Mouse (Mus musculus) adrenal gland, postnatal 14 days (tissue): ENCODE measurements around the gene Ppm1m. TPM values are rescaled to one million over a fixed set of nuclear protein-coding genes. Genes with fewer than 3 reads are reported as not detected.

ENCODE experiments used
- DNase-seq: peaks from one replicate; pipeline ENCODE4 v3.0.0; 2021; ENCODE audit warnings: mixed read lengths
- total RNA-seq: library from RNA; stranded (reverse); gene quantifications from 2 replicates; pipeline ENCODE4 v1.2.3, GENCODE M21; 2021

The Ppm1m gene
- total RNA-seq, 1 experiment from 2014 or later: 136 TPM

DNA sequence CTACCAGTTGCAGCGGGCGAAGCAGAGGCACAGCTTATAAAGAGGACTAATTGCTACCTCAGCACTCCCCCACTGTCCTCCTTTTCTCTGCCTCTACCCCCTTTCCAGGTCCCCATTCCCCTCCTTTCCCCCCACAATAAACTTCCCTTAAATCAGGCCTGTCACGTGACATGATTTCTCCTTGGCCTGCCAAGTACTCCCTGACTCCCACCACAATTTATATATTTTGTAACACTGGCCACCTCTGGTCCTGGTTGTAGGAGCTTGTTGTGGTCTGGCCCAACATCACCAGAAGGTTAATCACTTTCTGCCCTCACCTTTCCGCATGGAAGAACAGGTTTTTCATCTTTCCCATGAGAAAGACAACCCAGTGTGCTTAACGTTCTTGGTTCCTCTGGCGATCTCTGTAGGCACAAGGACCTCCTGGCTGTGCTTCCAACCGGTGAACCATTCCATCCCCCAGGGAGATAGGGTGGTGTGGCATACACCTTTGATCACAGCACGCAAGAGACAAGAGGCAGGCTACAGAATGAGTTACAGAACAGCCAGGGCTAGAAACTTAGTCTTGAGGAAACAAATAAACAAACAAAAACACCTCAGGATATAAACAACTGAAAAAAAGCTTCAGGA is 21.5 kb upstream of the Ppm1m start:
- DNase-seq: no peak

DNA sequence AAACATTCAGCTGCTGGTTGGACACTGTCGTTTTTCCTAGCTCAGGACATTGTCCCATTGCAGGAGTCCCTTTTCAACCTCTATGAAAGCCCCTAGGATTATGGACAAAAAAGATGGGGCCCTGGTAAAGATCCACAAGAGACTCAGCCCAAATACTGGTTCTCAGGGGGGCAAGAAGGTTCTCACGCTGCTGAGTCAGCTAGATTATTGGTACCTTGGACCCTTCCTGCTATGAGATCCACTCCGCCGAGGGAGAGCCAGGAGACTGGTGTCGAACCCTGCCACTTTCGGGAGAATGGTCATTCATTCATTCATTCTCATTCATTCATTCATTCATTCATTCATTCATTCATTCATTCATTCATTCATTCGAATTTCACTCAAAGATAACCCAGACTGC is 17.4 kb upstream of the Ppm1m start:
- no peak for DNase-seq

DNA sequence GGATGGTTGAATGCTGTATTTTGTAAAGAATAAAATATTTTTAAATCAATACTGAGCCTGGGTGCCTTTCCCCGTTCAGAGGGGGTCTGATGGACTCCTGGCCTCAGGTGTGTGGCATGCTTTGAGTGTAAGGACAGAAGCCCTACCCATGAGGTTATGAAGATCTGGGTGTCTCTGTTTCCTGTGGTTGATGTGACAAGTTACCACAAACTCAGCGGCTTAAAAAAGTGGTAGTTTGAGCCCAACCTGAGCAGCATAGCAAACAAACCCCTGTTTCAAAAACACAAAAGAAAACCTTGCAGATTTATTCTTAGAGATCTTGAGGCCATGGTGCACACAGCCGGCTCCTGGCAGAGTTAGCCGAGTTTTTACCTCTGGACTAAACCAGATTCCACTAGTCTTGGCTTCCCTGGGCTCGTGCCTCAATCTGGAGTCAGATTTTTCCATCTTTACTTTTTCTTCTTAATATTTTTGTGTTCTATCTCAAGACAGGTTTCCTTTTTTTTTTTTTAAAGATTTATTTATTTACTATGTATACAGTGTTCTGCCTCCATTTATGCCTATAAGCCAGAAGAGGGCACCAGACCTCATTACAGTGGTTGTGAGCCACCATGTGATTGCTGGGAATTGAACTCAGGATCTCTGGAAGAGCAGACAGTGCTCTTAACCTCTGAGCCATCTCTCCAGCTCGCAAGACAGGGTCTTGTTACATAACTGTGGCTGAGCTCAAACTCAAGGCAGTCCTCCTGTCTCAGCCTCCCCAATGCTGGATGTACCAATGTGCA is 16.0 kb upstream of the Ppm1m start:
- no peak for DNase-seq

DNA sequence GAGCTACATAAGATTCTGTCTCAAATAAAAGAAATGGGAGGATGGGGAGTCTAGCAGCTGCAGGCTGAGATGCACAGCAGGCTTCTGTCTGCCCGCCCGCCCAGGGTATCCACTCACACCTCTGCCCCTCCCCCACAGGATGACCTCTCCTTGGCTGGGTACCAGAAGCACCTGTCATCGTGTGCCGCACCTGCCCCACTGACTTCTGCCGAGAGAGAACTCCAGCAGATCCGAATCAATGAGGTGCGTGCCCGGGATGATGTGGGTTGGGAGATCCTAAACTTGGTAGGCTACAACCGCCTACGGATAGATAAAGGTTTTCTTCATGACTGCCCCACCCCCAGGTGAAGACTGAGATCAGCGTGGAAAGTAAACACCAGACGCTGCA is 13.0 kb upstream of the Ppm1m start:
- DNase-seq: peak; percentile 20

DNA sequence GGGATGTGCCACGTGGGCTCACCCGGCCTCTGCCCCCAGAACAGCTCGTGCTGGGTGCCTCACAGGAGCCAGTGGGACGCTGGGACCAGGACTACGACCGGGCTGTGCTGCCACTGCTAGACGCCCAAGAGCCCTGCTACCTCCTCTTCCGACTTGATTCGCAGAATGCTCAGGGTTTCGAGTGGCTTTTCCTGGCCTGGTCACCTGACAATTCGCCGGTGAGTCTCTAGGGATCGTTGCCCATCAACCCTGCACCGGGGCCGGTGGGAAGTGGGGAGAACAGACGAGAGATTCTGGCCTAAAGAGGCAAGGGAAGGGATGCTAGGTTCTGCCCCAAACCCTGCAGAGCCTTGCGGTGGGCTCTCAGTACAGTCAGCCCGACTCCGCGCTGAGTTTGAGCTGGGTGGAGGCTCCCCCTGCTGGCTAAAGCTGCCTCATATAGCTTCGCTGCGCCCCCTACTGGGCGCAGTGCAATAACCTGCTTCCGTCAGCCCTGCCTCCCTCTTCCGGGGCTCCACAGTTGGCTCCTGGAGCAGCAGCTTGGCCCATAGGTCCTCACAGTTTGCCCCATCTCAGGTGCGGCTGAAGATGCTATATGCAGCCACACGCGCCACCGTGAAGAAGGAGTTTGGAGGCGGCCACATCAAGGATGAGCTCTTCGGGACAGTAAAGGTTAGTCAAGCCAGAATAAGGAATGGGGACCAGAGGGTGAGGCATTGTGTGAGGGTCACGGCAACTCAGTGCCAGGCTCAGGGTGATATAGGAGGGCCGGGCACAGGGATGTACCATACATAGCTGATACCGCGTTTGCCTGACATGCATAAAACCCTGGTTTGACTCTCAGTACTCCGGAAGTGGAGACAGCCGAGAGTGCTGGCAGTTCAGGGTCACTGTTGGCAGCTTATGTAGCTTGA is 12.4 kb upstream of the Ppm1m start:
- DNase-seq: peak; percentile 94

DNA sequence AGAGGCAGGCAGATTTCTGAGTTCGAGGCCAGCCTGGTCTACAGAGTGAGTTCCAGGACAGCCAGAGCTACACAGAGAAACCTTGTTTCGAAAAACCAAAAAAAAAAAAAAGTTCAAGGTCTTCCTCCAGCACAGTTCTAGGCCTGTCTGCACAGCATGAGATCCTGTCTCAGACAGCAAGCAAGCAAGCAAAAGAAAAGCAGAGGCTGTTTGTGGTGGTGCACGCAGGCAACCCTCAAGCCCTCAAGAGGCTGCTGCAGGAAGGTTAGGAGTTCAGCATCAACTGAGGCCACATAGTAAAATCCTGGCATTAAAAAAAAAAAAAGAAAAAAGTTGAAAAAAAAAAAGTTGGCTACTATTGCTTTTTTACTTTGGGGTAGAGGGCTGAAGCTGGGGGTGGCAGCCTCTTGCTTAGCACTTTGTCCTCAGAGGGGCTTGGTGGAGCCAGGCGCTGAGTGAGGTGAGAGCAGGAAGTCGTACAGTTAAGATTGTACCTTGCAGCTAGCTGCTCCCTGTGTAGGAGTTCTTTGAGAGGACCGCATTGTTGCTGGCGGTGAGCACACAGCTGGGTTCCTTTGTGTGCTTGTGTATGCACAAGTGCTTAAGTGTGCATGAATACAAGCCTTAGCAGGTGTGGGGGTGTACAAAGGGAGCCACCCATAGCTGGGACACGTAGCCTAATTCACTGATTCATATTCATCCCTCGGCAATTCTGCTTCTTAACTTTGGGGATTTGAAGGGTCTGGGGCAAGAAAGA is 11.5 kb upstream of the Ppm1m start:
- DNase-seq: no peak

DNA sequence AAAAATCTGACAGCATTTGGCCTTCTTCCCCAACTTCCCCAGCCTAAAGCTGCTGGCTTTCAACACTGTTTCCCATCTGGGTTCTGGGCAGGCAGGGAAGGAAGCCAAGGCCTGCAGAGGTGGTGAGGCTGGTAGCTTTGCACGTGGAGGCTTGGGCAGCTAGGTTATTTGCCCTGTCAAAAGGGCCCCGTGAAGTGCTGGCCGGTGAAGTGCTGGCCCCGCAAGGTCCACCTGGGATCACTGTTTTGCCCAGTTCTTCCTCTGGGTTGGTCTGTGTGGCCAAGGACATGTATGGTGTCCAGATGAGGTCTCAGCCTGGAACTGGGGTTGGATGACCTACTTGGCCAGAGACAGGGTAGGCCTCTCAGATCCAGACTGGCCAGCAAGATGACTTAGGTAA is 10.4 kb upstream of the Ppm1m start:
- peak; percentile 56 for DNase-seq

DNA sequence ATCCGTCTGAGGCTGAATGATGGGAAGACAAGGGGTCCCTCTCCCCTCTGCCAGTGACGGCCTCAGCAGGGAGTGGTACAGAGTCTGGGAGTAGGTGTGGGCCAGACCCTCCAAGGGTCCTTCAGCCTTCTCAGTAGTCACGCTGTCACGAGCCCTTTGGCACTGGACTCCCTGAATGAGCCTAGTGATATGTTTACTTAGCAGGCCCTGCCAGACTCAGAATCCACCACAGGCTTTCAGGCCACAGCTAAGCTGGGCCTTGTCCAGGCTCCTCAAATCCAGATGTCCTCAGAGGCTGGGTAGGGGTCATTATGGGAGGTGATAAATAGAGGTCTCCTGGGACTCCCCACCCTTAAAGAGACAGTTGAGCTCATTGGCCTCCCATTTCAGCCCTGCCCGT is 8.6 kb upstream of the Ppm1m start:
- no peak for DNase-seq

DNA sequence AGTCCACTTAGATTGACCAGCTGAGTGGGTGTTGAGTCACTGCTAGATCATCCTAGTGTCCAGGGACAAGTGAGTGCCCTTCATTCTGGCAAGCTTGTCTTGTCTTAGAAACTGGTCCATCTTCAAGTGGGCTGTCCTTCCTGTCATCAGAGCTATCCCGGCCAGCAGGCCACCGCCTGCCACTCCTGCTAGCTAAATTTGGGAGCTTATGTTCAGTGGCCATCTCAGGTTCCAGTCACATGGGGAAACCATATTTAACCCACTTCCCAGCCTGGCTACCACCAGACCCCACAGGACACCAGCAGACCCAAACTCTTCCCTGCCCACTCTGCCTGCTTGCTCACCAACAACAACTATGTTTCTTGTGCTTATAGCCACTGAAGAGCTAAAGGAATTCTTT is 7.0 kb upstream of the Ppm1m start:
- peak; percentile 49 for DNase-seq

DNA sequence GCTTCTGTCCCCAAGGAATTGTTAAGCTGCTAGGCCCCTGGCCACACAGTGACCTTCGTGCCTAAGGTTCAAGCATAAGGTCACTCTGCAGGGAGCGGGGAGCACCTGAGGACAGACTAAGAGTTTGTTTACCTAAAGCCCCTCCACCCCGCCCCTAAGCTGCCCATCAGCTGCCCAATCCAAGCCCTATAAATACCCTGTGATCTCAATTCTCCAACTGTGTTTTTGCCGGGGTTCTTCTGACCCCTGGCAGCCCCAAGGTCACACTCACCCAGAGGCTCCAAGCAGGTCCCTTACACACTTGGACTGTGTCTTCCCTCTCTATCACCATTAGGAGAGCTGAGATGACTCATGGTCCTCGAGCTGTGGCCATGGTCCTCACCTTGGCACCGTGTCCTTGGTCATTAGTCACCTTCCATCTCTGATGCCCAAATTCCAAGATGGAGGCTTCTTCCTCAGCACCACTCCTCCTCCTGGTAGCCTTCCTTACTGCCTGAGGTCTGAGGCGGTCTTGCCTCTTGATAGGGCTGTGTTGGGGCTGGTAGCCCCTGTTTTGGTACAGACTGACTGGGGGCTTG is 6.3 kb upstream of the Ppm1m start:
- DNase-seq: peak; percentile 74

DNA sequence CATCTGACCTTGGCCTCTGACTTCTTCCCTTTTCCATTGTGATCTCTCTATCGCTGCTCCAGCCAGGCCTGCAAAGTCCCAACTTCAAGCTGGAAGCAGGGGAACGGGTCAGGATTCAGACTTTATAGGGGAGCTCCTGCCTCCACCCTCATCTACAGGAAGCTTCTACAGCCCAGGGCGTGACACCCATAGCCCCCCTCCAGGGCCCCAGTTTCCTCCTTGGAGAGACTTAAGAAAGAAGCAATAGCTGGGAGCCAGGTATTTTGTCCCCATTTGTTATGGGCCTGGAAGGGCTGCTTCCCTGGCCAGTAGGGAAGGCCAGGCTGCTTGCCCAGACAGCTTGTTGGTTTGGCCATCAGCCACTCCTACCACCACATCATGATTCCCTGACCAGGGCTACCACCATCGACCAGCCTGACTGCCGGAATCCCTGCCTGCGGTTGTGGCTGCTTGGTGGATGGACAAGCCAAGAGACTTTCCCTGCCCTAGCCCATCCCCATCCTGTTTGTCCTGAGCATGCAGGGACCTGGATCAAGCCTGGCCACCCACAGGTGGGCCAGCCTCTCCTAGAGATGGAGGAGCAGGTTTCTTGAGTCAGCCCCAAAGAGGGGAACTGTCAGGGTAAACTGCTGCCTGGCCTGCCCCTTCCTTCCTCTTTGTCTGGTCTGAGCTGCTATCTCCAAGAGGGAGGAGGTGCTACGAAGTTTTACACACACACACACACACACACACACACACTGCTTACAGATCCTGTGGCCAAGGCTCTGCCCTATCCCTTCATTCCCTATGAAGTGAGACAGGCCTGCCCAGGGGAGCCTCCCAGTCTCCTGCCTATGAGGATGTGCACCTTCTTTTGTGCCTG is 4.7 kb upstream of the Ppm1m start:
- DNase-seq: peak; percentile 30

DNA sequence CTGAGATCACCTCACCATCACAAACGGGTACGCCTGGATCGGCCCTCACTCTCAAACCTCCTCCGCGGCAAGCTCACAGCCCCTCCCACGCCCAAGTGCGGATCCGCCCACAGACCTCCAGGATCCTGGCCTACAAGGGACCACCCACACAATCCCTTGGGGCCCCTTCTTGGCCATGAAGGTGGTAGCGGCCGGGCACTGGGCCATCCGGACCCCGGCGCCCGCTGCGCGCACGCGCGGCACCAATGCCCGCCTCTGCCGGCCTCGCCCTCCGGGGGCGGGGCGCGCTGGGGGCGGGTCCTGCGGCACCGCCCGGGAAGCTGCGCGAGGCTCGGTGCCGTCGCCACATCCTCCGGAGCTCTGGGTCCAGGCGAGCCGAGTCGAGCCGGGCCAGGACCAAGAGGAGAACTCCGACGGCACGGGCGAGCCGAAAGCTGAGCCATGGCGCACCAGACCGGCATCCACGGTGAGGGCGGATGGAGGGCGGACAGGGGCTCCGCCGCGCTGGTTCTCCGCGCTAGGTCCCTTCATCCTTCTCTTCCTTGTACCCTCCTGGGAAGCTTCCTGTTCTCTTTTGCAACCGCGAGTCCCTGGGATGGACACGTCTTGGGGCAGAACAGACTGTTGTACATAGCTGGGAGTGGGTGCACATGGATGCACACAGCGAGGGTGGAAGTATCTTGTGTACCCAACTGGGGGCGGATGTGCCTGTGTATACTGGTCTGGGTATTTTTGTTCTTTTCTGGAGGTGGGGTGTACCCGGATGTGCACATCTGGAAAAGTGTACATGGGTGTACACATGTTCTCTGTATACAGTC is 3.5 kb upstream of the Ppm1m start, which contains the start of gene Twf2:
Twf2 (plus strand) TSS at position 290 of the 818 bp plus-strand sequence.
- peak; percentile 96 for DNase-seq

DNA sequence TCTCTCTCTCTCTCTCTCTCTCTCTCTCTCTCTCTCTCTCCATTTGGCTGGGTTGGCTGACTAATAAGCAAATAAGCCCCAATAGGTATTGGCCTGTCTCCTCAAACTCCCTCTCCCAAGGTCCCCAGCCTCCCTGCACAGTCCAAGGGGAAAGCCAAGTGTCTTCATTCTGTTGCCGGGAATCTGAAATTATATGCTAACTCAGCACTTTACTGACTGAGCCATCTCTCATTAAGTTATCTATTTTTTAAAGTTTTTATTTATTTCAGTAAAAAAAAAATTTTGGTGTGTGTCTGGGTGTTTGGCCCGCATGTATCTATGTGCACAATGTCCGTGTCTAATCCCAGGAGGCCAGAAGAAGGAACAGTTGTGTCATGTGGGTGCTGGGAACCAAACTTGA is 2.3 kb upstream of the Ppm1m start:
- no peak for DNase-seq

DNA sequence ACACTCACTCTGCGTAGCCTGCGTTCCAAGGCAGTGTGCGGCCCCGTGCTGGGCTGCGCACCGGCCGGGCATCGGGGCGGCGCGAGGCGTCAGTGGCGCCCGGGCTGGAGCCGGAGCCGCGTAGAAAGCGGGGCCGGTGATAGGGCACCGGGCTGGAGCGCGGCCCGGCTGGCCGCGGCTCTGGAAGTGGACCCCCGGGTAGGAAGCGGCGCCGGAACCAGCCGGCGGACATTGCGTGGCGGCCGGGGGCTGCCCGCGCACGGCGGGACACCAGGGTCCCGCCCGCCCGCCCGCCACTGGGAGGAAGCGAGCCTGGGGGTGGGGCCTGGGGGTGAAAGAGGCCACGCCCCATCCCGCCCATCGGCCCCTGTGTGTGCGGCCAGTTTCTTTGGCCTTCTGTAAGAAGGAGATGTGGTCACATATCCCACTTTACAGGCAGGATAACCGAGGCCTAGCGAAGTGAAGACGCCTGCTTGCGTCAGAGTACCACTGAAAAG is 536 bp downstream of the Ppm1m start:
- peak; percentile 90 for DNase-seq

DNA sequence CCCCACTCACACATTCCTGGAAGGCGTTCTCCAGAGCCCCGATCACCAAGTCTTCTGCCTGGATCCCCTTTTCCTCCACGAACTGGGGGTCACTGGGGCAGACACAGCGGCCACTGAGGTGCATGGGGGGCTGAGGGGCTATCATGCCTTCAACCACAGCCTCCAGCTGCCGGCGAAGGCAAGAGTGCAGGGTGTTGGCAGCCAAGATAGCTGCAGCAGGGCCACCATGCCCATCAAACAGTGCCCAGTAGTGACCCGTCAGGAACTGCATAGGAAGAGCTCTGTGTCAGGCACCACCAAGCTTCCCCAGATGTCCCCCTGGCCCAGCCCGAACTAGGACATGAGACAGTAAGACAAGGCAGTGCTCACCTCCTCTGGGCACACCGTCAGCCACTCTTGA is 1.8 kb downstream of the Ppm1m start:
- no peak for DNase-seq

DNA sequence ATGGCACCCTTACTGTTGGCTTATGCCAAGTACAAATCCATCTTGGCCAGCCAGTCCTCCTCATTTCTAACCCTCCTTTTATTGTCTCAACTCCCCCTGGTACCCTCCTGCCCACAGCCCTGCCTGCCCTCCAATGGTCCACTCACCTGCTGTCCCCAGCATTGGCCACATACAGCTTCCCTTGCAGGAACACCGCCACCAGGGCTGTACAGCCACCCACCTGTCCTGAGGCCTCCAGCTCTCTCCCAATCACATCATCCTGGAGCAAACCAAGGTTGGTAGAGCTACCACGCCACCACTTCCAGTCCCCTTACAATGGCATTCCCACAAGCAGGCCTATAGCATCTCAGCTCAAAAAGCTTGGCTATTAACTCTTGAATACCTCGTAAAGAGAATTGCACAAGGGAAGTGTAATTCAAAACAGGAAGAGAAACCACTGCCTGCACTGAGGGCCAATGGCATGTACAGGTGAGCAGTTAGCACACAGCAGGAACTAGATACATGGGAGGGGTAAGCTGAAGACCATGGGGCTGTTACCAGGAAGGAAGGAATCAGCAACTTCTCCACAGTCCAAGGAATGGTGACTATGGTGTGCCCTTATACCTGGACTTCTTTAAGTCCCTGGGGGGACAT is 2.3 kb downstream of the Ppm1m start:
- no peak for DNase-seq

DNA sequence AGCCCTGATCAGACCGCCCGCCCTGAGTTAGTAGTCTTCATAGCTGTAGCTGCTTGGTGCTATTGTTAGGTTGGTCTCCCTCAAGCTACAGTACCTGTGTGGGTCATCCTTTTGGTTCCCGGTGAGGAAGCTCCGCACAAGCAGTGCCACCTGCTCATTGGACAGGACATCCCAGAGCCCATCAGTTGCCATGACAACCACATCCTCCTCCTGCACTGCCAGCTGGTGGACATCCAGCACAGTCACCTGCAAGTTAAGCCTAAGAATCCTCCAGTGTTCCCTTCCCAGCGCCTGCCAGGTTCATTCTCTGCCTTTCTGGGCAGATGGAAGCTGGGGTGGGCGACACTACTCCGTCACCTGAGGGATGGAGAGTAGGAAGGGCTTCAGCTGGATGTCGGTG is 3.9 kb downstream of the Ppm1m start:
- no peak for DNase-seq

DNA sequence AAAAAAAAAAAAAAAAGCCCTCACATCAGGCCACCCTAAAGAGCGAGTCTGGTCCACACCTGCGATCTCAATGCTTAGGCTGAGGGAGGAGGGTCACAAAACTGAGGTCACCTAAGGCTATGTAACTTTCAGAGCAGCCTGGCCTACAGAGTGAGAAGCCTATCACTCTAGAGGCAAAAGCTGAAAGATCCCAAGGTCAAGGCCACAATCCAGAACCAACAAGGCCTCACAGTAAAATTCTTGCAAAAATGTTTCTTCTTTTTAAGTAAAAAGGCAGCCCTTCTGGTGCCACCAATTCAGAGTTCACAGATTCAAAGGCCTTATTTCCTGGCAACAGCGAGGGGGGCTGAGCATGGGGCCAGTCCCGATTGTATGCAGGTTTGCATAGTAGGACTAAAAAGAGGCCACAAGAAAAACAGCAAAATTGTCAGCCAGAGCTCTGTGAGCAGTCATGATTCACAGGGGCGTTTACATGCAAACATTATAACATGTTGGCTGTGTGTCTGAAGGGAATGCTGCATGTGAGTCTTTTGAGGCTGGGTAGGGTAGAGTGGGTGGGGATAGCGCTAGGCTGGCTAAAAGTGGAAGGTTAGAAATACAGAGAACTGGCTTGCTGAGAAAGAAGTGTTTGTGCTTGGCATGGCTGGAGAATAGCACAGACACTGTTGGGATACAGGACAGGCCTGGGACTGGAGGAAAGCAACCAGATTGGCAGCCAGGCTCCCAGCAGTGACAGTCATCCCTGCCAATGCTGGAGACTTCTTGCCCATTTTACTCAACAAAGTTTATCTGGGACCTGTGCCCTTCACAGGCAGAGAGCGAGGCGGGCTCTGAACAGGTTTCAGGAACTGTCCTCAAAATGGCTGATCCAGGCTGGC is 5.4 kb downstream of the Ppm1m start:
- peak; percentile 54 for DNase-seq
